Mouse (Mus musculus): Measurements from ENCODE around the gene Flt3l. TPM values are rescaled to one million over a fixed set of nuclear protein-coding genes. Genes with fewer than 3 reads are reported as not detected.
"Not testable (repeated sequence)": the region's sequence is repeated elsewhere in the genome, so short reads cannot be mapped to it uniquely, and the experiment has no call there.

The Flt3l gene
- total RNA-seq, 2 experiments from 2014 or later, result 4.2 TPM

DNA sequence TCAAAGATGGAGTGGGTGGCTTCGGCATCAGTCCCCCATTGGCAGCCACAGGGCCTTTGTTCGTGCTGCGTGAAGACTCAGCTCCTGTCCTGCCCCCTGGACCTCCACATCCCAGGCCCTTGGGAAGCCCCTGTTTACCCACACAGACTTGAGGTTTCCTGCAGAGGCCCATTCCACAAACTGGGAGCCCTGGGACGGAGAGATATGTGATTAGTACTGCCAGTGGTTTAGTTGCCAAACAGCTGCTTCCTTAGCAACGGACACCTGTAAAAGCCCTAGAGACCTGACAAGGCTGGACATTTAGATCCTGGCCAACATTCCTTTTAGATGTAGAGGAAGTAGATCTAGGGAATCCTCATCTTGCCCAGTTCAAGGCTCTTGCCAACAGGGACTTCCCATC lies 5.7 kb upstream of the Flt3l start:
- no peak for DNase-seq

DNA sequence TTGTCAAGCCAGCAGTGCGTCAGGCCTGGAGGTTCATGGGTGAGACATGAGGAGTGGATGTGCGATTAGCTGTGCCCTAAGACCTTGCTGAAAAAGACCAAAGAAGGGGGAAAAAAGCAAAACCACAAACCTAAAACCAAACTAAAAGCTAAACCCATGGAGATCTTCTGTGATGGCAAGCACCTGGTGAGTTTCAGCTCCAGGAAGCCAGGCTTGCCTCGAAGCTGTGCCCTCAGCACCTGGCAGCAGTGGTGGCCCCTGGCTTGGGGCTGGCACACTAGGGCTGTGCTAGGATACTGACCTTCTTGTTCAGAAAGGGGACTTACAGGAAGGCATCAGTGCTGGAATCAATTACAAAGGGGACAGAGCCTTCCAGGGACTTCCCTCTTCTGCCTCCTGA lies 5.1 kb upstream of the Flt3l start:
- DNase-seq, result no peak

DNA sequence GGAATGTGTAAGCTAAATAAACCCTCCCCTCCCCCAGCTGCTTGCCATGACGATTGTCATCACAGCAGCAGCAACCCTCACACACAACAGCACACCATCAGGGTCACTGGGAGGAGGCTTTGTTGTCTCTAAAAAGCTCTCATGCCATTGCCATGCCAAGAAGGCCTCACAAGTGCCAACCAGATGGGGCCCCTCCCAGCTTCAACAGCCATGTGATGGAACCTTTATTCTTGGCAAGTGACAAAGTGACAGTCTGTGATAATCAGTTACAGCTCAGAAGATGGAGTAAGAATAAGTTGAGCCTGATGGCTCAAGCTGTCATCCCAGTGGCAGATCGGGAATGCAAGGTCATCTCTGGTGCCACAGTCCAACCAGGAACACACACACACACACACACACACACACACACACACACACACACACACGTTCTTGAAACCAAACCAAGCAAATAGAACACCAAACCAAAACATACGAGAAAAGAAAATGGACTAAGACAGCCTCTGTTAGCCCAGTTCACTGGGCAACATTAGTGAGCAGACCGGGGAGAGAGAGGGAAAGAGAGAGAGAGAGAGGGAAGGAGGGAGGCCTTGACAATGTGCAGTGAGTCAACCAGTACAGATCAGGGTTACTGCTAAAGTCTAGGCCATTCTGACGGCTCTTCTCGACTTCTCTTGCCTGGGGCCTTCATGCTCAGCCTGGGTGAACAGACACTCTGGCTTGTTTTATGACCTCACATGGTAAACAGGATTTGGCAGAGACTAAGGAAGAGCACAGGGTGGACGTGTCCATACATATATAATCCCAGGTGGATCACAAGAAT lies 3.9 kb upstream of the Flt3l start:
- no peak for DNase-seq

DNA sequence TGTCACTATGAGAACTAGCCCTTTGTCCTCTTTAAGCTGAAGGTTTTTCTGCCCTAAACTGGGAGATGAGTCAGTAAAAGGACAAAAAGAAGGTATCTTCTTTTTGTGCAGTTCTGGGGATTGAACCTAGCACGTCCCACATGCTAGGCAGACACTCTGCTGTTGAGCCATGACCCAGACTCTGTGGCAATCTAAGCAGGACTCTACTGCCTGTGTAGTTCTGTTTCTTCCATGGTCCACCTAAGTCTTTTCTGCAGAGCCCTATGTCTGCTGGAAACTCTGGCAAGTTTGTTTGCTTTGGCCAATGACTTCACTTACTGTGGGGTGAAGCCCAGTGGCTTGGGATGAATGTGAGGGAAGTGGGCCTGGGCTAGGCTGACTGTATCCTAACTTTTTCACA lies 2.2 kb upstream of the Flt3l start:
- no peak for DNase-seq

DNA sequence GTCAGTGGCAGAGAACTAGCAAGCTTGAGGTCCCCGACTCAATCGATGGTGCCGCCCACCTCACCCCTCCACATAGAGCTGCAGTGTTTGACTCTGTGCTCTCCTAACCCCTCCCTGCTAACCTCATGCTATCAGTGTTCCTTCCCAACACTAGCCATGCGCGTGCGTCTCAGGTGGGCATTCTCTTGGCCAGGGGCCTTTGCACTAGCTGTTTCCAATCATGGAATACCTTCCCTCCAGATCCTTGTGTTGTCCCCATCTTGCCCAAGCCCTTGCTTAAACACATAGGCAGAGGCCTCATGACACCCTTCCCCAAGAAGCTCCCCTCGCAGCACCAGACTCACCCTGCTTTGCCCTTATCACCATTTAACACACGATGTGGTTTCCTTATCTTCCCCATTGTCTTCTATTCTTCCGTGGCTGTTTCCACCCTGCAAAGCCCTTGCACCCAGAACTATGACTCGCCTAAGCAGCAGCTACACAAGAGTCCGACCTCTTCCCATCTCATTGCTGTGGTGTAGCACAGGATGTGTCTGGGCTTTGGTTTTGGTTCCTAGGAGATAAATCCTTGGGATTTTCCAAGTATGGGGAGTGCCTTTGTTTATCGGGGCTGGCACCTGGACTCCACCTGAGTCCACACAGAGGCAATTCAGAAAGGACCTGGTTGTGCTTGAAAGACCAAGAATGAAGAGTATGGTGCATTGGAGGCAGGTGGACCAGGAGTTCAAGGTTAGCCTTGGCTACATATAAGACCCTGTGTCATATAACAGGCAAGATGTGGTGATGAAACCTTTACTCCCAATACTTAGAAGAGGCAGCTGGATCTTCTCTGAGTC lies 1.2 kb upstream of the Flt3l start:
- DNase-seq, result no peak

DNA sequence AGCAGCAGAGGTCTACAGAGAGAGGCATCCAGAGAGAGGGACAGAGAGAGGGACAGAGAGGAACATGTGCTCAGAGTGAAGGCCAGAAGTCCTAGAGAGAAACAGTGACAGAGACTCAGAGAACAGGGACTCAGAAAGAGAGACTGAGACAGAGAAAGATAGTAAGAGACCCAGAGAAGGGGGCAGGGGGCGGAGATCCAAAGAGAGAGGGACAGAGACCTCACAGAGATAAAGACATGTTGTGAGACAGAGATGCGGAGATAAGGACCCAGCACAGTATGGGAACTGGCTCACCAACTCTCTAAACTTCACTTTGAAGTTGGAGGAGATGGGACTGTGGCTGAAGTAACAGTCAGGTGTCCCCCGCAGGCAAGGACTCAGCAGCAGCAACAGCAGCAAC lies 862 bp downstream of the Flt3l start:
- no peak for DNase-seq

DNA sequence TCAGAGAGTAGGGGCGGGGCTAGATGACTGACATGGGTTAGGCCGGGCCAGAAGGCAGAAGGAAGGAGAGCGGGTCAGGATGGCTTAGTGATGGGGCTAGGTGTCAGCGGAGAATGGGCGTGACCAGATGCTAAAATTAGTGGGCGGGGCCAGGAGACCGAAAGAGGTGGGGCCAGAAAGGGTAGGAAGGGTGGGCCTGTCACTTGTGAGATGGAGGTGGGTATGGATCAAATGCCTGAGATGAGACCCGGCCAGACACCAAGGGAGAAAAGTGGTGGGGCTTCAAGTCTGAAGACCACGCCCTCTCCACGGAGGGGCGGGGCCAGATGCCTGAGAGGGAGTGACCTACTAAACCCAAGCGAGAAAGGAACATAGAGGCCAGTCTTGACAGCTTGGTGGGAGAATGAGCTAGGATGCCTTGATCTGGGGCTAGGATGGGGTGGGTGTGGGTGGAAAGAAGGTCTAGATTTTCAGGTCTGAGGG lies 1.6 kb downstream of the Flt3l start:
- DNase-seq, result no peak

DNA sequence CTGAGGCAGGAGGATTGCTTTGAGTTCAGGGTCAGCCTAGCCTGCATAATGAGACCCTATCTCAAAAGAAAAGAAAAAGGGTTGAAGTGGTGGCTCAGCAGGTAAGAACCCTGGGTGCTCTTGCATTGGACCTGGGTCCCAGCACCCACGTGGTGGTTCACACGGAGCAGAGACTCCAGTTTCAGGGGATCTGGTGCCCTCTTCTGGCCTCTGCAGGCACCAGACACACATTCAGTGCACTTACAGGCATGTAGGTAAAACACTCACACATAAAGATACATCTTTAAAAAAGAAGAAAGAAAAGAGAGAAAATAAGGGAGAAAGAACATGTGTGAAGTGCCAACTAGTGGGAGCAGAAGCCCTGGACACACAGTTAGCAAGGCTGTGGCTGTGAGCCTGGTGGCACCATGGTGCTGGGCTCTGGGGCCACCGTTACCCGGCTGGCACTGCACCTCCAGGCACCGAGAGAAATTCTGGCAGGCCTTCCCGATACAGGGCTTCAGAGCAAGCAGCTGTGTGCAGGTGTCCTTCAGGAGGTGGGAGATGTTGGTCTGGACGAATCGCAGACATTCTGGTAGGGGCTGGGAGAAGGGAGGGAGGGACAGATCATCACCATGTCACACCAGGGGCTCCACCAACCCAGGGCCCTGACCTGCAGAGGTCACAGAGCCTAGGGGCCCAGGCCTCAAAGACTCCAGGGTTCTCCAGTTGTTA lies 2.6 kb downstream of the Flt3l start:
- no peak for DNase-seq

DNA sequence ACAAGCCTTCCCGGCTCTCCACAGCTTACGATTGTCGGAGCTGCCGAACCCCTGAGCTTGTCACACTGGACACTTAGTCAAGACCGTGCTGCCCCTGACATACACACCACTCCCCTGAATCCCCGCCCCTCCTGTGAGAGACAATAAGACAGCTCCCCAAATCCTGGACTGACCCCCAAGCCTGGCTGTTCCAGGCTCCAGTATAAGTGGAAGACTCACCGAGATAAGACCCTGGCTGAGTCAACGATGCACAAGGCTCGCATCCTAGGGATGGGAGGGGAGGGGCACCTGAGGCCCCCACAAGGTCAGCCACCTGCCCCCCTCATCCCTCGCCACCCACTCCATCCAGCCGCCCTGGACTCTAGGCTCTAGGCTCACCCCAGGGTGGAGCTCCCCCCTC lies 4.4 kb downstream of the Flt3l start:
- no peak for DNase-seq

DNA sequence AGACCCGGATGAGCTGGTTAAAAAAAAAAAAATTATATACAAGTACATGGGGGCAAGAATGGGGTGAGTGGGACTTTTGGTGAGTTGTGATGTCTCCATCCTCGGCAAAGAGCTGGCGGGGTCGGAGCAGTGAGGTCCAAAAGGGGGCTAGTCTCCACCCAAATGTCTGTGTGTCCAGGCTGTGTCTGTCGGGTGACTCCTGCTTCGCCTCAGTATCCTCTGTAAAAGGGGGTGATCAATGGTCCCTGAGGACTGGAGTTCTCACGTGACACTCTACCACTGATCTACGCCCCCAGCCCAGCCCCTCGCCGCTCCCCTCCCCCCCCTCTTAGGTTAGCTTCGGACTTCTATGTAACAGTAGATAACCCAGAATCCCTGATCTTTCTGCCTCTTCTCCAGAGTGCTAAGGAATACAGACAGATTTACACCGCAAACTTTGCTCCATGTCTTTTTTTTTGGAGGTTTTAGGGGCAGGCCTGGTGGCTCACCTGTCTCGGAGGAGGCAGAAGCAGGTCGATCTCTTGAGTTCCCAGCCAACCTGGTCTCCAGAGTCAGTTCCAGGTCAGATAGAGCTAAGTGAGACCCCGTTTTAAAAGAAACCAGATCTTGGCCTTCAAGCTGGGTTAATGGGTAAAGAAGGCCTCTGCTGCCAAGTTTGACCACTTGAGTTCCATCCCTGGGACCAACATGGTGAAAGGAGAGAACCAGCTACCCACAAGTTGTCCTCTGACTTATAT lies 6.3 kb downstream of the Flt3l start:
- no peak for DNase-seq

DNA sequence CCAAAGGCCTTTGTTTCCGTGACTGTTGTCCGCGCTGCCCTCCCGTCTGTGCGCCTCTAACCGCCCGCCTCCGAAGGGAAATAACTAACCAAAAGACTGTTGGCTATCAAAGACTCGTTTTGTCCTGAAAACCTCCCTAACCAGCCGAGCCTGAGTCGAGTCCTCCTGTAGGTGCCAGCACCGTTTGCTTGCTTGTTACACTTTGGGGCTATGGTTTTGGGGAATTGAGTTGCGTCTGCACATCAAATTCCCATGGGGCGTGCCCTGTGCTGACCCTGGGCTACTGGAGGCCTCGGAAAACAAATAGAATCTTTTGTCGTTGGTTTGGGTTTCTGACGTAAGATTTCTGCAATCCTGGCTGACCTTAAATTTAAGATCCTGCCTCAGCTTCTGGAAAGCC lies 6.9 kb downstream of the Flt3l start:
- peak; percentile 51 for DNase-seq

DNA sequence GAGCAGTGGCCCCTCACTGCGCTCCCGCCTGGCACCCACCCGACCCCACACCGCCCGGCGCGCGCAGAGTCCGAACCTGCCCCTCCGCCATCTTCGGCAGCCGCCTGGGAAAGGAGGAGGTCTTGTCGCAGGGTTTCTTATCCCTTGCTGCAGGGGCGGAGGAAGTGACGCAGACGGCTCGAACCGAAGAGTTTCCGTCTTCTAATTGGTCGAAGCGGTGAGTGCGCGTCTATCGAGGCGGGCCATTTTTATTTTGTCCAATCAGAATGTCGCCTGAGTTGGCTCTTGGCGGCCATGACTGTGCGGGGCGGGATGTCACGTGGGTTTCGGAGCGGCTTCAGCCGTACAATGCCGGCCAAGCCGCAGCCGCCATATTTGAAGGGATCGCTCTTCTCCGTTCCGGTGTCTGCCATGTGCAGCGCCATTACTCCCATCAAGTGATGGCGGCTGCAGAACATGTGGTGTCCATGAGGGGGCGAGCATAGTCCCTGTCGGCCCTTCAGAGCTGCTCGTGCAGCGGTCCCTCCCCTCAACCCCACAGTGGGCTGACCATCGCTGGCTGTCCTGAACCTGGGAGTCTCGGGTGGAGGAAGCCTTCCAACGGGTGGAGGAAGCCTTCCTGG lies 7.5 kb downstream of the Flt3l start, which contains the start of gene Rpl13a:
Gene Rpl13a (minus strand): TSS at position 138 of the 623 bp plus-strand sequence.
- peak; percentile 99 for DNase-seq

DNA sequence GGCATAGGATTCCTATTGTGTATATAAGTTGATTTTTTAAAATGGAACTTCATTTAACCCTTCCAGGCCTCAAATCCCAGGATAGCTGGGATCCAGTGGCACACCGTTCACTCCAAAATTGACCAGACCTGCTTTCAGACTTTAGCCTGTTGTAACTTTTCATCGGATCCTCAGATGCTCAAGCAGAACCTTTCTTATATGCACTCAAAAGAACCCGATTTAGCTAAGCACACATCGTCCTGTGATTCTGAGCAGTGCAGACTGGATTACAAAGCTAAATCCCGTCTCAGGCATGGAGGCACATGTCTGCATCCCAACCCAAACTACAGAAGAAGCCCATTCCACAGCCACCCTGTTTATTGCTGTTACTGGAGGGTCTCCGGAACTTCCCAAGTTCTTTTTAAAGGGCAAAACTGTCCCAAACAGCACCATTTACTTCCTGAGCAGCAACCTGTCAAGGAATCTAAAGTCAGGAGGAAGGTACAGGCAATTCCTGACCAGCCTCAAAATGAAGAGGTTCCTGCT lies 8.5 kb downstream of the Flt3l start:
- DNase-seq, result no peak

DNA sequence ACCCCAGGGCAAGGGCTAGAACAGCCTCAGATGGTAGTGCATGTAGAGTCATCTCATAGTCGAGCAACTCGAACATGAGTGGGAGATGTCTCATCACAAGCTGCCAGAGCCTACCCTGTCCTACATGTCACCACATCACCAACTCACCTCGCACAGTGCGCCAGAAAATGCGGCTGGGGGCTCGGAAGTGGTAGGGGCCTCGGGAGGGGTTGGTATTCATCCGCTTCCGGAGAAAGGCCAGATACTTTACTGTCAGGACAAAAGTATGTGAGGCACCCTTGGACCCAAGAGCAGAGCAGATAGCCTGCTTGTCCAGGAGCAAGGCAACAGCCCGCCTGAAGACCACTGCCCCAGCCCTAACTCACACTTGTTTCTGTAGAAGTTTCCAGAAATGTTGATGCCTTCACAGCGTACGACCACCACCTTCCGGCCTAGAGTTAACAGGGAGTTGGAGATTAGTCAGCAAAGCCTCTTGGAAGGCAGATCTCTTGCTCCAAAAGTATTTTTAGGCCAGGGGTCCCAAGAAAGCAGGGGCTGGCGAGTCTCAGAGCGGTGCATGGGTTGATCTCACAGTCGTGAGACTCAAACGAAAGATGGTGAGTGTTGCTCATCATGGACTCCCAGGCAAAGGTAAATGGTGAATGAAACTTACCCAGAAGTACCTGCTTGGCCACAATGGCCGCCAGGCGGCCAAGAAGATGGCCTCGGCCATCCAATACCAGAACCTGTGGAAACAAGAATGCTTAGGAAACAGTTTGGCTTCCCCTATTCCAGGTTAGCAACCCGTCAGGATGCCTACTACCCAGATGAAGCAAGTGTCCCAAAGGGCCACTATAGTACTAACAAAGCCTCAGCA lies 9.2 kb downstream of the Flt3l start:
- no peak for DNase-seq

DNA sequence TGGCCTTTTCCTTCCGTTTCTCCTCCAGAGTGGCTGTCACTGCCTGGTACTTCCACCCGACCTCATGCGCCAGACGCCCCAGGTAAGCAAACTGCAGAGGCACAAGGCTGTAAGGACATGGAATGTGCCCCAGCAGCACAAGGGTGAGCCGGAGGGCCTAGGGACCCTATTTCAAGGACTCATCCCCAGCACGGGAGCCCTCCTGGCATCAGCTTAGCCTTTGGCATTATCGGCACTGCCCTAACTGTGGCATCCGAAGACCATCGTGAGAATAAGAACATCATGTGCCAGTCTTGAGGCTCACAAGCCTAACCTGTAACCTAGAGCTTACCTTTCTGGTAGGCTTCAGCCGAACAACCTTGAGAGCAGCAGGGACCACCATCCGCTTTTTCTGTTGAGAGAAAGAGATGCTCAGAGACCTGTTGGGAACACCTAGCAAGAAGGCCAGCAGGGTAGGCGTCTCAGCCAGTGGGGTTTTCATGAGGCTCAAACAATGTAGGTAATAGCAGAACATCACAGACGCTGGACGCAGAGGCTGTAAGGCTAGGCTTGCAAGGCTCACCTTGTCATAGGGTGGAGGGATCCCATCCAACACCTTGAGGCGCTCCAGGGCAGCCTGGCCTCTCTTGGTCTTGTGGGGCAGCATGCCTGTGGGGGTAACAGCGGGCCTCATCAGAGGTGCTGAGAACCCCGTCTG lies 9.9 kb downstream of the Flt3l start:
- DNase-seq, result no peak

DNA sequence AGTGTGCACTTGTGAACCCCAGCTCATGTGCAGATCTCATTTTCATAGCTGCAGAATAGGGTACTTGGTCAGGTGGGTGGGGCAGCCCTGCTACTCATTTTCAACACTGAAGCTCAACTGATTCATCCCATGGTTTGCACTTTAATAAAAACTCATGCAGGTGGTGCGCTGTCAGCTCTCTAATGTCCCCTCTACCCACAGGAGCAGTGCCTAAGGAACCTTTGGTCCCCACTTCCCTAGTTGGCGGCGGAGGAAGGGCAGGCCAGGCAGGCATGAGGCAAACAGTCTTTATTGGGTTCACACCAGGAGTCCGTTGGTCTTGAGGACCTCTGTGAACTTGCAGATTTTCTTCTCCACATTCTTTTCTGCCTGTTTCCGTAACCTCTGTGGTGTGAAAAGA lies 10.6 kb downstream of the Flt3l start:
- not testable (repeated sequence) for DNase-seq

DNA sequence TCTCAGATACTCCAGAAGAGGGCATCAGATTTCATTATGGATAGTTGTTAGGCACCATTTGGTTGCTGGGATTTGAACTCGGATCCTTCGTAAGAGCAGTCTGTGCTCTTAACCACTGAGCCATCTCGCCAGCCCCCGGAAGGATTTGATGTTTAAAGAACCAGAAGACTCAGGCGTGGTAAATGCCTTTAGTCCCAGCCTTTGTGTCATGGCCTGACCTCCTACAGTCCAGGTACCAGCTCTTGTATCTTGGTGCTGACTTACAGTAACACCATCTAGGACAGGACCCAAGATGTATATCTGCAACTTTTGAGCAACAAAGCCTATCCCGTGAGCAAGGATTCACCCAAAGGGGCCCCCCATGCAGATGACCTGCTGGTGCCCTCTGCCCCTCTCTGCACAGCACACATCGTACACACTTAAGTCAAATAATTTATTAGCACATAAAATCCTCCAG lies 11.1 kb downstream of the Flt3l start:
- no peak for DNase-seq

DNA sequence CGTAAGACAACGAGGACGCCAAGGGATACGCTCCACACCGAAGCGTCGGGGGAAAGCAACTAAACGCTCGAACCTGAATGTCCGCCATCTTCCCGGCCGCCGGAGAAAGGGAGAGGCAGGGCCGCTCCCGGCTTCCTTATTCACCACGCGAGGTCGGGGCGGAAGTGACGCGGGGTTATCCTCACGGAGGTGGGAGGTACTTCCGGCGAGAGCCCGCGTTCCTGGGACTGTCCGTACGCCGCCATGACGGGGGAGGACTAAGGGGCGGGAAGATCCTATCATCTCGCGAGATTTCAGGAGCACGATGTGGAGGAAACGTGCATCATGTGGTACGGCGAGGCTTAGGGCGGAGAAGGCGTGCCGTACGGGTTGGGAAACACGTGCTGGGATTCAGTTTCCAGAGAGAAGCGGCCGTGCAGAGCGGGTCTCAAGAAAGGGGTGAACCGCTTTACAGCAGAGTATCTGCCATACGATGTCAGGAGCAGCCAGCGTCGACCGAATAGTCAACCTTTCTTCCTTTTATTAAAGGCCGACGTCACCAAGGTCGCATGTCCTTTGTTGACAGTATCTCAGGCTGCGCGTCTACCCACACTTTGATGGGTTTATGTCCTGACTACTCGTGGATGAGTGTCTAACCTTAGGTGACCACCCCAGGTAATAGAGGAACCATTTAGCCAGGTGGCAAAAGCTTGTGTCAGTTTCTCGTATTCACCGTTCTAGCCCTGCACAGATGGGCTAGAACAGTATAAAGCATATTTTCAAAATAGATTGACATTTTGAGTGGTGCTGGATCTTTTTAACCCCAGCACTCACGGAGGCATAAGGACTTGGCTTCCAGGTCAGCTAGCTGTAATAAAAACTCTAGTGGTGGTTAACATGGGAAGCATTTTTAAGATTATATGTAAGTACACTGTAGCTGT lies 11.7 kb downstream of the Flt3l start, which contains the start of gene Rps11:
Gene Rps11 (minus strand): TSS at position 216 of the 920 bp plus-strand sequence.
- peak; percentile 98 for DNase-seq

Data from gastrocnemius, postnatal 25 days (tissue).